Mouse (Mus musculus) thymus, postnatal 25 days (tissue): ENCODE results near the gene Ccdc71.

Source experiments
- DNase-seq: peaks from one replicate; pipeline ENCODE4 v3.0.0; 2022

Gene Ccdc71

GRCm38 (mm10) chr9:108460319-108461178, at the start of gene Ccdc71:
Gene Ccdc71 (plus strand): TSS chr9:108460527.
- DNase-seq = peak; percentile 88

GRCm38 (mm10) chr9:108411381-108411942, 48.9 kb upstream of the Ccdc71 start:
- no peak for DNase-seq

GRCm38 (mm10) chr9:108412221-108412620, 48.1 kb upstream of the Ccdc71 start:
- DNase-seq = peak; percentile 19

- DNase-seq = no peak
These were observed 31.9 kb upstream of the Ccdc71 start, which contains the start of gene Ccdc36 for GRCm38 (mm10) chr9:108428384-108428783. Gene Ccdc36 (minus strand): TSS chr9:108428484.

- no peak for DNase-seq
These were observed 28.8 kb upstream of the Ccdc71 start for GRCm38 (mm10) chr9:108431431-108432067.

- no peak for DNase-seq
These were observed 24.1 kb upstream of the Ccdc71 start, which contains the start of gene BC048562 for GRCm38 (mm10) chr9:108436182-108436581. Gene BC048562 (plus strand): TSS chr9:108436482.

- no peak for DNase-seq
These were observed 21.2 kb upstream of the Ccdc71 start for GRCm38 (mm10) chr9:108439176-108439575.

GRCm38 (mm10) chr9:108440485-108440884, 19.8 kb upstream of the Ccdc71 start:
- no peak for DNase-seq

GRCm38 (mm10) chr9:108441236-108441919, 18.9 kb upstream of the Ccdc71 start:
- no peak for DNase-seq

GRCm38 (mm10) chr9:108445125-108445524, 15.2 kb upstream of the Ccdc71 start:
- DNase-seq = peak; percentile 29

- no peak for DNase-seq
These were observed 10.5 kb upstream of the Ccdc71 start for GRCm38 (mm10) chr9:108449860-108450259.

- DNase-seq = no peak
These were observed 9.8 kb upstream of the Ccdc71 start for GRCm38 (mm10) chr9:108450292-108451169.

GRCm38 (mm10) chr9:108451170-108451493, 9.2 kb upstream of the Ccdc71 start:
- DNase-seq = no peak

GRCm38 (mm10) chr9:108451519-108452160, 8.7 kb upstream of the Ccdc71 start:
- DNase-seq = no peak

- peak; percentile 84 for DNase-seq
These were observed 7.9 kb upstream of the Ccdc71 start for GRCm38 (mm10) chr9:108452291-108452906.

GRCm38 (mm10) chr9:108452911-108453310, 7.4 kb upstream of the Ccdc71 start:
- no peak for DNase-seq

GRCm38 (mm10) chr9:108453458-108453857, 6.9 kb upstream of the Ccdc71 start:
- no peak for DNase-seq

GRCm38 (mm10) chr9:108454429-108454828, 5.9 kb upstream of the Ccdc71 start:
- DNase-seq = no peak

GRCm38 (mm10) chr9:108455747-108456571, 4.4 kb upstream of the Ccdc71 start:
- DNase-seq = no peak

GRCm38 (mm10) chr9:108456953-108457352, 3.4 kb upstream of the Ccdc71 start:
- DNase-seq = no peak
